Mouse (Mus musculus) lung, embryonic 16.5 days (tissue): ENCODE results near the gene Agbl3. TPM values are rescaled to one million over a fixed set of nuclear protein-coding genes. Genes with fewer than 3 reads are reported as not detected.

Source experiments
- ATAC-seq: fragments of 200-750 bp; cut with Nextera tagmentation; 2 replicates; pipeline ENCODE4 v1.8.0; 2017; ENCODE audit warnings: low read depth, mild to moderate bottlenecking, moderate library complexity
- H3K27ac ChIP-seq: fragments of 300-500 bp; sonication (generic); 2 replicates; pipeline ENCODE4 v1.5.1; 2014; ENCODE audit warnings: mild to moderate bottlenecking, control low read depth, low read length
- H3K27me3 ChIP-seq: fragments of 300-500 bp; sonication (generic); 2 replicates; pipeline ENCODE4 v1.6.1; 2014; ENCODE audit warnings: low read depth, low read length, mixed read lengths; ENCODE audit not compliant: control insufficient read depth, insufficient read depth
- H3K36me3 ChIP-seq: fragments of 300-500 bp; sonication (generic); 2 replicates; pipeline ENCODE4 v1.6.1; 2014; ENCODE audit warnings: low read length; ENCODE audit not compliant: control insufficient read depth, insufficient read depth
- H3K4me1 ChIP-seq: fragments of 300-500 bp; sonication (generic); replicated peaks from 2 replicates; pipeline ENCODE4 v1.6.1; 2014; ENCODE audit warnings: low read length, mixed read lengths; ENCODE audit not compliant: control insufficient read depth, insufficient read depth
- H3K4me2 ChIP-seq: fragments of 300-500 bp; sonication (generic); 2 replicates; pipeline ENCODE4 v1.6.1; 2014; ENCODE audit warnings: low read depth, low read length, control low read depth
- H3K4me3 ChIP-seq: fragments of 300-500 bp; sonication (generic); 2 replicates; pipeline ENCODE4 v1.5.1; 2014; ENCODE audit warnings: mild to moderate bottlenecking, low read length, control low read depth
- H3K9ac ChIP-seq: fragments of 300-500 bp; sonication (generic); 2 replicates; pipeline ENCODE4 v1.6.1; 2014; ENCODE audit warnings: low read length, control low read depth
- H3K9me3 ChIP-seq: fragments of 300-500 bp; sonication (generic); 2 replicates; pipeline ENCODE4 v1.6.1; 2016; ENCODE audit warnings: low read length; ENCODE audit not compliant: control insufficient read depth
- WGBS: fragments of 180-500 bp; shearing (Covaris S2); extraction: QIAGEN DNeasy Blood & Tissue Kit; methylation state at CpG from one replicate; pipeline ENCODE4 v1.1.7; 2014; 5-methylcytosine and 5-hydroxymethylcytosine counted together
- polyA plus RNA-seq: library from polyadenylated mRNA; unstranded; fragments of >200 nt; fragmentation: Nextera tagmentation; extraction: Ambion mirVana; gene quantifications from 2 replicates; pipeline ENCODE4 v1.2.1, GENCODE M21; 2015

Agbl3 gene
- polyA plus RNA-seq, 1 experiment from 2014 or later: 8.1 TPM

- no peaks in the 10 kb centered on the region for H3K27me3 ChIP-seq
- no peak overlapping the region; the same call in 1 of the 2 replicates for H3K4me2 ChIP-seq
- H3K27ac ChIP-seq: peak overlapping the region; percentile 84
- H3K4me1 ChIP-seq: peaks cover 49% of the 10 kb centered on the region
- ATAC-seq: peak; percentile 7
- 38% methylated on average over 20 of the region's 21 CpGs for WGBS
- peak overlapping the region; percentile 36 for H3K9ac ChIP-seq
- H3K36me3 ChIP-seq: 0 out of 2 replicates have a peak, but pooled peaks cover 2% of the 10 kb centered on the region
- H3K9me3 ChIP-seq: no peaks in the 10 kb centered on the region
- H3K4me3 ChIP-seq: no peak overlapping the region
Observed at GRCm38 (mm10) chr6:34874101-34874921, 94.1 kb downstream of the Agbl3 start.

DNA sequence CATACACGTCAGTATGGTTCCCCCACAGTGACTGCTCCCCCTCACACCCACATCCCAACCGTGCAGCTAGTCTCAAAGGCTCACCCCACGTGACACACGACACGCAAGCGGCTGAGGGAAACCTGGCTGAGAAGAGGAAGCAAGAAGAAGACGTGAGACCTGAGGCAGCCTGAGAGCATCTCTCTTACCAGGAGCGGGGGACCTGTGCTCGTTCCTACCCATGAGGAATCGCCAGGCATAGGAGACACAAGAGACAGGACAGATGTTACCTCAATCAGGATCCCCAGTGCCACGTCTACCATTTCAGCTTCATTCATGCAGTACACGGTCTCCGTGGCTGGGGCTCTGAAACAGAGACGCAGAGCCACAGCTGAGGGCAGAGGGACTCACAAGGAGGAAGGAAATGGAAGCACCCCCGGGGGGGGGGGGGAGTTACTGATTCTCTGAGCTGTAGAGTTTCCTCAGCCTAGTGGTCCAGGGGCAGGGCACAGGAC is 95.1 kb downstream of the Agbl3 start:
- H3K9ac ChIP-seq: 0 out of 2 replicates have a peak overlapping the region, but pooled peaks have one; percentile 2
- WGBS: 82% methylated on average over 15 of the region's 15 CpGs
- H3K4me3 ChIP-seq: no peak overlapping the region
- H3K27me3 ChIP-seq: no peaks in the 10 kb centered on the region
- no peaks in the 10 kb centered on the region for H3K9me3 ChIP-seq
- no peak for ATAC-seq
- H3K27ac ChIP-seq: peak overlapping the region; percentile 84
- peaks cover 6% of the 10 kb centered on the region; the same call in 1 of the 2 replicates for H3K36me3 ChIP-seq
- H3K4me2 ChIP-seq: no peak overlapping the region
- H3K4me1 ChIP-seq: peaks cover 41% of the 10 kb centered on the region

DNA sequence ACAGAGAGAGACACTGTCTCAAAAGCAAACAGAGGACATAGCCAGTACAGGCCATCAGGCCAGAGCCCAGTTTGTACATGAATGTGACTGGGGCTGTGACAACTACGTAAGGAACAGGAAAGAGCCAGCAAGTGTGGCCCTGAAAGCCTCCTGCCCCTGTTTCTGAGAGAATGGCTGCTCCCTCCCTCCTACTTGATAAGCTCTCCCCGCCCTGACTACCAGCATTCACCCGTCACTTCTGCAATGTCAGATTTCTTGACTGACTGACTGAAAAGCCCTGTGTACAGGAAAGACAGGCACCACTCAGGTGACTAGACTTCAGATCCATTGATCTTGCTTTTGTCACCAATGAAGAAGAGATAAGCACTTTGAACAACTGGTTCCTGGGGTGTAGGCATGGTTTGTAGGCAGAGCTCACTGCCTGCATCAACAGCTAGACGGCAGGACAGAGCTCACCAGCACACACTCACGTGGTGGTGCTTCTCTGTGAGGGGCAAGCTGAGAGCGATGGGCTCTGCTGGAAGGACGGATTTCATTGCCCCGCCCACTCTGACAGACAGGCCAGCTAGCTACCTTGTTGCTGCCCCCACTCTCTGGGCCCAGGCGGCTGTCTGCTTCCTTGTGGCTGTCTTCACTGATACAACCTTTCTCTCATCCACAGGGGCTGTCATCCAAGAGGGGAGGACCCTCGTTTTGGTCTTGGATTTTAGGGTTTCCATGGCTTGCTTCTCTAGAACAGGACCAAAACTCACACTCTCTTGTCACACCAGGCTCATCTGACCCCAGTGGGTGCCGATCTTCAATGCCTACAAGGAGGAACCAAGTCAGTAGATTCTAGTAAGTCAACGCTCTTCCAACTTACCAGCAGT is 96.0 kb downstream of the Agbl3 start:
- Histone ChIP-seq H3K36me3 (peaks cover 11% of the 10 kb centered on the region; the same call in 1 of the 2 replicates), H3K27me3 (no peaks in the 10 kb centered on the region), H3K9me3 (no peaks in the 10 kb centered on the region), H3K4me2 (peak overlapping the region; percentile 83; the same call in 1 of the 2 replicates), H3K4me1 (peaks cover 32% of the 10 kb centered on the region), H3K9ac (peak overlapping the region; percentile 90), H3K27ac (peak overlapping the region; percentile 95), H3K4me3 (peak overlapping the region; percentile 82)
- WGBS: 43% methylated on average over 12 of the region's 12 CpGs
- no peak for ATAC-seq

- Histone ChIP-seq H3K27ac (peak overlapping the region; percentile 95), H3K36me3 (peaks cover 11% of the 10 kb centered on the region; the same call in 1 of the 2 replicates)
- WGBS: 13% methylated on average over 2 of the region's 2 CpGs
Observed at GRCm38 (mm10) chr6:34876835-34877156, 96.6 kb downstream of the Agbl3 start.

DNA sequence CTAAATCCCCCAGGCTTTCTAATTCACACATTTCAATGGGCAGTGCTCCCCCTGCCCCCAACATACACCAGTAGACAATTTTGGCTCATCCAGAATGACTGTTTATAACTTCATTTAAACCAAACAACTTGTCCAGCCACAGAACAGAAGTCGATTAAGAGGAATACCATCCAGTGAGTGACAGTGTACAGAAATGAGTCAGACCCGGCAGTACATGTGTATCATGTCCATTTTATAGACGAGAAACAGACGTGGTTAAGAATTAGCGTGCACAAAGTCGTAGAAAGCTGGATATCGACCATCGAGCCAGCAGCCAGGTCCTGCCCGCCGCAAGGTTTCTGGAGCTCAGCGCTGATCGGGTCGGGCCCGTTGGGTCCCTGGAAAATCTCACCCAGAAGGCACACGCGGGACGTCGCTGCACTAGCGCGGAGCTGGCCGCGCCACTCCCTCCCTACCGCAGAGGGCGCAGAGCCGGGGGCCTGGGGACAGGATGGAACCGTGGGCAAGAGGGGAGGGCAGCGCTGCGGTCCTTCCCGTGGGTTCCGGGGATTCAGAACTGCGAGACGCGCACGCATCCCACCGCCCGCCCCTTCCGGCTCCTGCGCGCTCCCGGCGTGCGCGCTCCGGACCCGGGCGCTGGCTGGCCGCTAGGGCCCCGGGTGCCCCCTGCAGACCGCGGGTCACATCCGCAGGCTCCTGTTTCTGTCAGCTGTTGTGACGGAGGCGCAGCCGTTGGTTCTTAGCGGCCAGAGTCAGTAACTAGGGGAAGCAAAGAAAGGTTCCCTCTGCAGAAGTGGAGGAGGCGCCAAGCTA is 97.5 kb downstream of the Agbl3 start, which contains the start of gene Cyren:
TSS of gene Cyren (minus strand) at position 552 of the 813 bp plus-strand sequence.
- ATAC-seq: peak; percentile 92
- Histone ChIP-seq H3K36me3 (peaks cover 11% of the 10 kb centered on the region; the same call in 1 of the 2 replicates), H3K27me3 (no peaks in the 10 kb centered on the region), H3K9ac (peak within 1 kb of the TSS; percentile 90), H3K4me3 (peak within 1 kb of the TSS; percentile 82), H3K4me1 (peaks cover 30% of the 10 kb centered on the region), H3K27ac (peak within 1 kb of the TSS; percentile 95), H3K4me2 (peak within 1 kb of the TSS; percentile 83), H3K9me3 (no peaks in the 10 kb centered on the region)
- WGBS: under 1% methylated on average over 51 of the region's 56 CpGs

More at GRCm38 (mm10) chr6:34876835-34877156, 96.6 kb downstream of the Agbl3 start:
- Histone ChIP-seq H3K4me2 (peak overlapping the region; percentile 83), H3K27me3 (no peaks in the 10 kb centered on the region), H3K4me3 (peak overlapping the region; percentile 82), H3K9ac (peak overlapping the region; percentile 90), H3K9me3 (no peaks in the 10 kb centered on the region), H3K4me1 (peaks cover 31% of the 10 kb centered on the region)
- ATAC-seq: 0 out of 2 replicates have a peak, but pooled peaks have one; percentile 13

- peaks cover 17% of the 10 kb centered on the region; the same call in 1 of the 2 replicates for H3K36me3 ChIP-seq
- no peak for ATAC-seq
- no peak overlapping the region for H3K9ac ChIP-seq
- H3K27ac ChIP-seq: no peak overlapping the region
- no peak overlapping the region for H3K4me3 ChIP-seq
- H3K27me3 ChIP-seq: no peaks in the 10 kb centered on the region
- no peaks in the 10 kb centered on the region for H3K9me3 ChIP-seq
- peaks cover 28% of the 10 kb centered on the region for H3K4me1 ChIP-seq
- H3K4me2 ChIP-seq: no peak overlapping the region
- 87% methylated on average over 16 of the region's 16 CpGs for WGBS
Observed at GRCm38 (mm10) chr6:34879101-34879740, 99.0 kb downstream of the Agbl3 start.

DNA sequence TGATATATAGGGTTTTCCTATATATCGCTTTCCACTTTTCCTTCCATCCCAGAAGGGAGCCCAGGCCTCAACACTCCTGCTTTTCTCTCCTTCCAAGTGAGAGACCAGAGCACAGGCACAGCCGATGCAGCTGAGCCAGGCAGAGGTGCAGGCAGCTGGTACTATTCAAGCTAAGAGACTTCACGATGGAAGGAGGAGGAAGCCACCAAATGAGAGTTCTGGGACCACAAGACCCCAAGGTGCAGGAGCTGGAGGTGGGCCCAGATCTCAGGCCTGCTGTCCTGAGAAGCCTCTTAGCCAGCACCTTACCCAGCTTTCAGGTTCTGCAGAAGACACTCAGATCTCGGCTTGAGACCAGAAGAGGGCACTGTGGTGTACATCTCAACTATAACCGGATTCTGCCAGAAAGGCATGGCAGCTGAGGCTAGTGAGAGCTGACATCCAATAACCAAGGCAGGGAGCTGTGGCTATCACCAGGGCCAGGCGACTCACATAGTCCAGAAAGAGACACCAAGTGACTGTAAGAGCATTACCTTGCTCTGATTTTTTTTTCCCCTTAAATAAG is 99.8 kb downstream of the Agbl3 start:
- Histone ChIP-seq H3K27ac (no peak overlapping the region), H3K4me1 (peaks cover 23% of the 10 kb centered on the region), H3K36me3 (peaks cover 17% of the 10 kb centered on the region; the same call in 1 of the 2 replicates), H3K9ac (no peak overlapping the region), H3K4me2 (no peak overlapping the region), H3K9me3 (no peaks in the 10 kb centered on the region), H3K4me3 (no peak overlapping the region), H3K27me3 (no peaks in the 10 kb centered on the region)
- 59% methylated on average over 6 of the region's 6 CpGs for WGBS
- ATAC-seq: no peak

GRCm38 (mm10) chr6:34884724-34885123 is 104.5 kb downstream of the Agbl3 start:
- Histone ChIP-seq H3K9me3 (no peaks in the 10 kb centered on the region), H3K9ac (no peak overlapping the region), H3K4me1 (no peaks in the 10 kb centered on the region), H3K36me3 (peaks cover 31% of the 10 kb centered on the region), H3K4me3 (no peak overlapping the region), H3K27me3 (no peaks in the 10 kb centered on the region), H3K4me2 (no peak overlapping the region), H3K27ac (no peak overlapping the region)
- WGBS: 85% methylated on average over 7 of the region's 7 CpGs
- ATAC-seq: no peak
